In the genomic region with DNA sequence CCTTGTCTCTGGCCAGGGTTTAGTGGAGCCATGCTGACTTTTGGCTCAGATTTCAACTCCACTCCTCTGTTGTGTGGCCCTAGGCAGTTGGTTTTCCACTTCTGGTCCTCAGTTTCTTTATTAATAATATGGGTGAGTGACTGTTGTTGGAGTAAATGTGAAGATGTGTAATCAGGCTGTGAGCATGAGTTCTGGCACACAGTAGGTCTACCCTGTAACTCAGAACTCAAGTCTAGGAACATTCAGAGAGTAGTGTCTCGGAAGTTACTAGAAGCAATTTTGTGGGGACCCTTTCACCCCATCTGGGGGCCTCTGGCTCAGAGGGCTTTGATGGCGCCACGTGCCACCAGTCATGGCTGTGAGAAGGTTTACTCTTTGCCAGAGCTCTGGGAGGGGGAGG, we compare ENCODE assay signal across 9 mouse cellular contexts. TPM values are rescaled to one million over a fixed set of nuclear protein-coding genes. Genes with fewer than 3 reads are reported as not detected.
A peak's percentile ranks its signal among the peaks of the same experiment; 100 is the strongest.
DNase-seq lines count a peak whose midpoint lies in the region; ATAC-seq and TF ChIP-seq lines count a peak whose summit lies in the region.
"Had no signal": no experiment of that assay in that cellular context is flagged by ENCODE, and none has a peak within 500 bp of the region (broad histone marks: within the 10 kb centered on the region; RNA-seq: fewer than 3 reads in every experiment).

No protein-coding gene starts in this region.

- WGBS in heart, embryonic 16.5 days, result 88% methylated on average over 3 of the region's 3 CpGs
- WGBS in embryonic facial prominence, embryonic 14.5 days, result 88% methylated on average over 2 of the region's 3 CpGs
- WGBS in liver, embryonic 13.5 days (ENCODE audit: insufficient replicate concordance), result 64% methylated on average over 3 of the region's 3 CpGs

- dilution Hi-C loops in CH12.LX (cut with MboI; ENCODE audit: extremely low pct_ligation_motif_present, extremely low pct_unique_long_range_greater_than_20kb, low sequenced_read_pairs), result no loop called here

- peaks cover 16% of the 10 kb centered on the region for H3K4me1 ChIP-seq in heart, embryonic 16.5 days (ENCODE audit: control insufficient read depth, insufficient read depth, low read length)
- H3K4me1 ChIP-seq in CH12.LX (ENCODE audit: control insufficient read depth in 1 of 2, insufficient read depth in 2 of 2), result peaks cover 37 to 55% of the 10 kb centered on the region in 2 experiments
- peaks cover 16% of the 10 kb centered on the region; the same call in 1 of the 2 replicates for H3K4me1 ChIP-seq in embryonic facial prominence, embryonic 14.5 days (ENCODE audit: control insufficient read depth, insufficient read depth, low read length)
- peaks cover 41% of the 10 kb centered on the region for H3K4me1 ChIP-seq in liver, embryonic 13.5 days (replicated peaks)

- in situ Hi-C loops in CH12.LX (cut with MboI; ENCODE audit: low pct_ligation_motif_present, low pct_unique_long_range_greater_than_20kb, low sequenced_read_pairs), result no loop called here

- H3K9ac ChIP-seq in heart, embryonic 16.5 days (ENCODE audit: low read length), result peak overlapping the region; percentile 81; the same call in 1 of the 2 replicates
- H3K9ac ChIP-seq in CH12.LX (ENCODE audit: insufficient read depth, low read depth), result peak overlapping the region; percentile 63
- peak overlapping the region; percentile 77; the same call in 1 of the 2 replicates for H3K9ac ChIP-seq in embryonic facial prominence, embryonic 14.5 days (ENCODE audit: low read depth, low read length)
- no peak overlapping the region for H3K9ac ChIP-seq in liver, embryonic 13.5 days

- no peak for DNase-seq in heart, adult 9 months (ENCODE audit: low spot score in 2 of 2)
- DNase-seq in CH12.LX (ENCODE audit: extremely low read depth), result no peak
- no peak for DNase-seq in embryonic facial prominence, embryonic 14.5 days (ENCODE audit: low spot score)
- no peak for DNase-seq in liver, embryonic 13.5 days
- DNase-seq in layer of hippocampus, adult 9-10 months (ENCODE audit: low spot score), result no peak
- DNase-seq in testis, postnatal 10 days (ENCODE audit: low spot score), result no peak
- DNase-seq: right cerebral cortex, adult 18-20 months had no signal

- peak overlapping the region; percentile 96 for H3K4me2 ChIP-seq in heart, embryonic 16.5 days (ENCODE audit: low read depth, low read length)
- H3K4me2 ChIP-seq in CH12.LX (ENCODE audit: insufficient read depth, low read depth, poor library complexity, severe bottlenecking), result peak overlapping the region; percentile 88
- H3K4me2 ChIP-seq in embryonic facial prominence, embryonic 14.5 days (ENCODE audit: low read depth, low read length), result peak overlapping the region; percentile 89
- peak overlapping the region; percentile 78 for H3K4me2 ChIP-seq in liver, embryonic 13.5 days

- peak overlapping the region; percentile 50 for H3K27ac ChIP-seq in heart, embryonic 16.5 days (ENCODE audit: low read length)
- H3K27ac ChIP-seq in CH12.LX (ENCODE audit: insufficient read depth, low read depth), result peak overlapping the region; percentile 24
- peak overlapping the region; percentile 80 for H3K27ac ChIP-seq in embryonic facial prominence, embryonic 14.5 days (replicated peaks; ENCODE audit: low read depth, low read length)
- H3K27ac ChIP-seq in liver, embryonic 13.5 days, result peak overlapping the region; percentile 34; the same call in 1 of the 2 replicates

- no peak for TF ChIP-seq CTCF in CH12.LX (conservative IDR thresholded peaks at IDR 0.05 in 1 of 2, IDR thresholded peaks at IDR 0.05 in 1 of 2; ENCODE audit: low read depth in 2 of 2, low read length in 2 of 2)

- H3K36me3 ChIP-seq in heart, embryonic 16.5 days (ENCODE audit: control insufficient read depth, insufficient read depth), result no peaks in the 10 kb centered on the region
- H3K36me3 ChIP-seq in CH12.LX (replicated peaks in 1 of 2; ENCODE audit: control insufficient read depth in 1 of 2, insufficient read depth in 1 of 2, low read length in 1 of 2), result peaks cover 4 to 15% of the 10 kb centered on the region in 2 experiments
- no peaks in the 10 kb centered on the region for H3K36me3 ChIP-seq in embryonic facial prominence, embryonic 14.5 days (ENCODE audit: control insufficient read depth, insufficient read depth, low read length)
- no peaks in the 10 kb centered on the region for H3K36me3 ChIP-seq in liver, embryonic 13.5 days

- peaks cover 51% of the 10 kb centered on the region for H3K79me2 ChIP-seq in CH12.LX (replicated peaks; ENCODE audit: control insufficient read depth, extremely low read depth, insufficient read depth, poor library complexity, severe bottlenecking)

- peak overlapping the region; percentile 75 for H3K4me3 ChIP-seq in heart, embryonic 16.5 days (ENCODE audit: low read length)
- H3K4me3 ChIP-seq in CH12.LX (replicated peaks in 1 of 3; ENCODE audit: low read depth in 2 of 3, low read length in 2 of 3, poor library complexity in 1 of 3), result peak overlapping the region; percentile 74 to 93 (median 92)
- peak overlapping the region; percentile 77 for H3K4me3 ChIP-seq in embryonic facial prominence, embryonic 14.5 days (ENCODE audit: low read depth, low read length)
- H3K4me3 ChIP-seq in liver, embryonic 13.5 days (replicated peaks), result peak overlapping the region; percentile 67

- H3K9me3 ChIP-seq in heart, embryonic 16.5 days (replicated peaks; ENCODE audit: control insufficient read depth, low read length), result no peaks in the 10 kb centered on the region
- peaks cover 2% of the 10 kb centered on the region for H3K9me3 ChIP-seq in CH12.LX (replicated peaks; ENCODE audit: low read length)
- H3K9me3 ChIP-seq in embryonic facial prominence, embryonic 14.5 days (ENCODE audit: control insufficient read depth, low read length), result no peaks in the 10 kb centered on the region
- H3K9me3 ChIP-seq in liver, embryonic 13.5 days (replicated peaks), result no peaks in the 10 kb centered on the region

- ATAC-seq in heart, embryonic 16.5 days (replicated peaks; ENCODE audit: extremely low read depth, insufficient read depth, low FRiP score), result no peak
- ATAC-seq in embryonic facial prominence, embryonic 14.5 days (ENCODE audit: low read depth), result no peak
- ATAC-seq in liver, embryonic 13.5 days (ENCODE audit: low read depth), result no peak
- ATAC-seq in activated CD4-positive, CD25-positive, alpha-beta regulatory T cell, adult 4 months, result no peak

- TF ChIP-seq EP300 in CH12.LX (IDR thresholded peaks at IDR 0.05; ENCODE audit: low read length), result no peak

- no peak for TF ChIP-seq POLR2A in CH12.LX (IDR thresholded peaks at IDR 0.05; ENCODE audit: low read depth, low read length)

- no peak for TF ChIP-seq RAD21 in CH12.LX (IDR thresholded peaks at IDR 0.05; ENCODE audit: low read depth, low read length)

- no peaks in the 10 kb centered on the region for H3K27me3 ChIP-seq in heart, embryonic 16.5 days (ENCODE audit: control insufficient read depth, insufficient read depth, low read length)
- no peaks in the 10 kb centered on the region for H3K27me3 ChIP-seq in CH12.LX (replicated peaks)
- no peaks in the 10 kb centered on the region for H3K27me3 ChIP-seq in embryonic facial prominence, embryonic 14.5 days (replicated peaks; ENCODE audit: control insufficient read depth, insufficient read depth, low read length)
- H3K27me3 ChIP-seq in liver, embryonic 13.5 days, result peaks cover 13% of the 10 kb centered on the region; the same call in 1 of the 2 replicates

TF ChIP-seq in CH12.LX, 34 proteins besides CTCF, POLR2A, EP300 and RAD21 (continues in another document):
- no peak for TF ChIP-seq ZC3H11A (IDR thresholded peaks at IDR 0.05; ENCODE audit: low read depth, low read length)
- TF ChIP-seq SMC3 (IDR thresholded peaks at IDR 0.05; ENCODE audit: low read depth, low read length), result no peak
- no peak for TF ChIP-seq TBP (conservative IDR thresholded peaks at IDR 0.05; ENCODE audit: low read depth, low read length)
- TF ChIP-seq POLR2AphosphoS2 (IDR thresholded peaks at IDR 0.05; ENCODE audit: low read depth, low read length), result no peak
- no peak for TF ChIP-seq SIN3A (IDR thresholded peaks at IDR 0.05; ENCODE audit: low read length)
- no peak for TF ChIP-seq MYC (IDR thresholded peaks at IDR 0.05; ENCODE audit: low read depth, low read length)
- TF ChIP-seq ZKSCAN1 (IDR thresholded peaks at IDR 0.05; ENCODE audit: borderline replicate concordance, low read depth, low read length), result peak; percentile 96
- 0 out of 2 replicates have a peak, but pooled peaks have one; percentile 28 for TF ChIP-seq BHLHE40 (IDR thresholded peaks at IDR 0.05; ENCODE audit: low read depth, low read length)
- no peak for TF ChIP-seq PAX5 (IDR thresholded peaks at IDR 0.05; ENCODE audit: low read length)
- no peak for TF ChIP-seq CHD2 (IDR thresholded peaks at IDR 0.05; ENCODE audit: low read length)
- no peak for TF ChIP-seq HCFC1 (IDR thresholded peaks at IDR 0.05; ENCODE audit: low read depth, low read length)
- no peak for TF ChIP-seq JUN (IDR thresholded peaks at IDR 0.05; ENCODE audit: insufficient read depth, low read depth, low read length)
- TF ChIP-seq MAX (IDR thresholded peaks at IDR 0.05; ENCODE audit: low read length), result no peak
- TF ChIP-seq MXI1 (IDR thresholded peaks at IDR 0.05; ENCODE audit: low read depth, low read length), result peak; percentile 75
- TF ChIP-seq ELF1 (IDR thresholded peaks at IDR 0.05; ENCODE audit: low read depth, low read length), result no peak
- no peak for TF ChIP-seq USF2 (conservative IDR thresholded peaks at IDR 0.05; ENCODE audit: low read depth, low read length)
- no peak for TF ChIP-seq JUND (conservative IDR thresholded peaks at IDR 0.05; ENCODE audit: low read depth, low read length)

RNA-seq across cellular contexts. Expression of gene Prr5, which starts 12.8 kb away (rescaled TPM):
- 11.3 and 14.8 TPM in 2 replicates for polyA plus RNA-seq in heart, embryonic 16.5 days (2015; fragmentation: Nextera tagmentation; extraction: Ambion mirVana)
- total RNA-seq in CH12.LX (2012; rRNA removed), result 19.7 and 28.5 TPM in 2 replicates
- 10.4 and 11.6 TPM in 2 replicates for total RNA-seq in CH12.LX (2014; rRNA removed)
- polyA plus RNA-seq in CH12.LX (2012; ENCODE audit: insufficient read length, low read depth), result 58.2 and 68.2 TPM in 2 replicates
- 26.4 and 31.8 TPM in 2 replicates for polyA plus RNA-seq in embryonic facial prominence, embryonic 14.5 days (2014; fragmentation: Nextera tagmentation; extraction: Ambion mirVana)
- polyA plus RNA-seq in liver, embryonic 13.5 days (2015; fragmentation: Nextera tagmentation; extraction: Ambion mirVana), result 7.6 and 7.8 TPM in 2 replicates
- polyA plus RNA-seq in activated CD4-positive, CD25-positive, alpha-beta regulatory T cell, adult 4 months (2017; shearing (Covaris generic)), result not detected

RNA-seq across cellular contexts. Expression of gene Arhgap8, which starts 37.6 kb away (rescaled TPM):
- 7.4 and 10.1 TPM in 2 replicates for polyA plus RNA-seq in heart, embryonic 16.5 days (2015; fragmentation: Nextera tagmentation; extraction: Ambion mirVana)
- total RNA-seq in CH12.LX (2012; rRNA removed) (0.08 TPM in 1 of 2 replicates, not detected in the other), CH12.LX (2014; rRNA removed) (not detected in 2 replicates)
- polyA plus RNA-seq in CH12.LX (2012; ENCODE audit: insufficient read length, low read depth), result not detected in 2 replicates
- polyA plus RNA-seq in embryonic facial prominence, embryonic 14.5 days (2014; fragmentation: Nextera tagmentation; extraction: Ambion mirVana), result 3.1 and 4.6 TPM in 2 replicates
- 0.54 and 0.58 TPM in 2 replicates for polyA plus RNA-seq in liver, embryonic 13.5 days (2015; fragmentation: Nextera tagmentation; extraction: Ambion mirVana)
- not detected for polyA plus RNA-seq in activated CD4-positive, CD25-positive, alpha-beta regulatory T cell, adult 4 months (2017; shearing (Covaris generic))

Comparison
In these comparisons a context has a peak if more than half of its experiments do, and no peak if none do; other contexts are left out.
1. H3K27ac ChIP-seq: peak in every context shown above with its lines; median percentile 80 in embryonic facial prominence, embryonic 14.5 days; 50 in heart, embryonic 16.5 days; 34 in liver, embryonic 13.5 days; 24 in CH12.LX.